Mouse (Mus musculus) midbrain, embryonic 13.5 days (tissue): Measurements from ENCODE around the gene Gm10638. TPM values are rescaled to one million over a fixed set of nuclear protein-coding genes. Genes with fewer than 3 reads are reported as not detected.

Source experiments
- polyA plus RNA-seq: library from polyadenylated mRNA; unstranded; fragments of >200 nt; fragmentation: Nextera tagmentation; extraction: Ambion mirVana; gene quantifications from 2 replicates; pipeline ENCODE4 v1.2.1, GENCODE M21; 2015

Gm10638 gene
- polyA plus RNA-seq, 1 experiment from 2014 or later: 8.5 TPM

Other genes starting within 250 kb of the Gm10638 start
- gene Abcc12, start 165.0 kb upstream of the Gm10638 start, polyA plus RNA-seq: 0.05 and 0.14 TPM in 2 replicates
- gene Lonp2, start 121.7 kb upstream of the Gm10638 start, polyA plus RNA-seq: 88.3 and 93.5 TPM in 2 replicates
- gene Siah1a, start 235 bp downstream of the Gm10638 start, polyA plus RNA-seq: 90.1 and 91.0 TPM in 2 replicates
- gene N4bp1, start 139.6 kb downstream of the Gm10638 start, polyA plus RNA-seq: 10.7 and 11.4 TPM in 2 replicates